Mouse (Mus musculus) forebrain, embryonic 16.5 days (tissue): ENCODE measurements at regions not wholly inside any gene's neighbourhood (a gene's known extent, or its start where the extent isn't known, plus 50 kb on each side); places are given as distances from the start of the nearest gene placed in this dataset.

Experiments used
- ATAC-seq: fragments of 200-750 bp; cut with Nextera tagmentation; 2 replicates; pipeline ENCODE4 v1.8.0; 2017; ENCODE audit warnings: mild to moderate bottlenecking, moderate library complexity
- H3K27ac ChIP-seq: fragments of 300-500 bp; sonication (generic); 2 replicates; pipeline ENCODE4 v1.5.1; 2014; ENCODE audit warnings: low read length, control low read depth
- H3K27me3 ChIP-seq: fragments of 300-500 bp; sonication (generic); replicated peaks from 2 replicates; pipeline ENCODE4 v1.6.1; 2014; ENCODE audit warnings: low read length; ENCODE audit not compliant: control insufficient read depth, insufficient read depth
- H3K36me3 ChIP-seq: fragments of 300-500 bp; sonication (generic); 2 replicates; pipeline ENCODE4 v1.6.1; 2014; ENCODE audit not compliant: control insufficient read depth, insufficient read depth
- H3K4me1 ChIP-seq: fragments of 300-500 bp; sonication (generic); replicated peaks from 2 replicates; pipeline ENCODE4 v1.6.1; 2014; ENCODE audit warnings: low read length; ENCODE audit not compliant: control insufficient read depth, insufficient read depth
- H3K4me2 ChIP-seq: fragments of 300-500 bp; sonication (generic); 2 replicates; pipeline ENCODE4 v1.6.1; 2014; ENCODE audit warnings: mild to moderate bottlenecking, low read length, control low read depth
- H3K4me3 ChIP-seq: fragments of 300-500 bp; sonication (generic); replicated peaks from 2 replicates; pipeline ENCODE4 v1.5.1; 2014; ENCODE audit warnings: mild to moderate bottlenecking, low read length, control low read depth
- H3K9ac ChIP-seq: fragments of 300-500 bp; sonication (generic); replicated peaks from 2 replicates; pipeline ENCODE4 v1.6.1; 2014; ENCODE audit warnings: low read depth, low read length, control low read depth
- H3K9me3 ChIP-seq: fragments of 300-500 bp; sonication (generic); 2 replicates; pipeline ENCODE4 v1.6.1; 2016; ENCODE audit warnings: low read length; ENCODE audit not compliant: control insufficient read depth
- WGBS: fragments of 180-500 bp; shearing (Covaris S2); extraction: QIAGEN DNeasy Blood & Tissue Kit; methylation state at CpG from one replicate; pipeline ENCODE4 v1.1.7; 2014; 5-methylcytosine and 5-hydroxymethylcytosine counted together

DNA sequence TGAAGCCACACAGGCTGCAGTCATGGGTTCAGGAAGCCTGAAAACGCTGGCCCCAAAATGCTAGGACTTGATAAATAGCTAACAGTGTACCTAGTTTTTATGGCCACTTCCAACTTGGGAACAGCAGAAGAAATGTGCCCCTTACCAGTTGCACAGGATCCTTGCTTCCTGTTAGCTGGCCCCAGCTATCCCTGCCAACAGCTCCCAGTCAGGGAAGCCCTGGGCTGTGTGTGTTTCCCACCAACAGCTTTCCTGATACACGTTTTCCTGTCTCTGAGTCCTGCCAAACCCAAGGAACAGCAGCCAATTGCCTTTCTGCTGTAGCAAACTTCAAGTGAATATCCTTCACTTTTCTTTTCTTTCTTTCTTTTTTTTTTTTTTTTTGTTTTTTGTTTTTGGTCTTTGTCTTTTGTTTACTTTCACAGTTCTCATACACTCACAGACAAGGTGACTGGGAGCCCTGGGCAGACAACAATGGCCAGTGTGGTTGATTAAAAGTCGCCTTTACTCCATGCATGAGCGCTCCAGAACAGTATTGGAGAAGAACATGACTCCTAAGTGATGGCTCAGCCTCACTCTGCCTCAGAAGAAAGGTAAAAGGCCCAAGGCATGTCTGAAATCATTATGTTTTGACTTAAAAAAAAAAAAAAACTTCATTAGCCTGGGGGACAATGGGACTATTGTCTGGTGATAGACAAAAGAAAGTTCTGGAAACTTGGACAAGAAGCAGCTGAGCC is 151.7 kb downstream of the Bcl2l11 start:
- Histone ChIP-seq H3K9ac (no peak overlapping the region; the same call in 1 of the 2 replicates), H3K27ac (peak overlapping the region; percentile 55), H3K36me3 (no peaks in the 10 kb centered on the region), H3K4me2 (peak overlapping the region; percentile 25; the same call in 1 of the 2 replicates), H3K4me1 (peaks cover 27% of the 10 kb centered on the region), H3K27me3 (no peaks in the 10 kb centered on the region), H3K9me3 (no peaks in the 10 kb centered on the region), H3K4me3 (no peak overlapping the region)
- 28% methylated on average over 4 of the region's 4 CpGs for WGBS
- ATAC-seq, result peak; percentile 48; the same call in 1 of the 2 replicates

DNA sequence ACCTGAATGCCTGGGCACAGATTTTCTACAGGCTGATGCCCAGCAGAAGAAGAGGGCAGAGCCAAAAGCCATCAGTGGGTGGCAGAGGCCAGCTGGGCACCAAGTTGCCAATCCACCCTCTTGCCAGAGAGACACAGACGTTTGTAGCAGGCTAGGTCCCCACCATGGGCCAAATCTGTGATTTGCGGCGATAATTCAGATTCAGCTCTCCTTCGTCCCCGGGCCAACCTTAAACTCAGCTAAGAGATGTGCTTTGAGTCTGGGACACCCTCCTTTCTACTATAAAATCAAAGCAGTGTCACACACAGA is 152.2 kb downstream of the Bcl2l11 start:
- 28% methylated on average over 5 of the region's 5 CpGs for WGBS
- H3K4me2 ChIP-seq, result peak overlapping the region; percentile 25; the same call in 1 of the 2 replicates
- H3K36me3 ChIP-seq, result no peaks in the 10 kb centered on the region
- peak; percentile 30 for ATAC-seq
- H3K4me3 ChIP-seq, result no peak overlapping the region
- H3K27me3 ChIP-seq, result no peaks in the 10 kb centered on the region
- H3K27ac ChIP-seq, result peak overlapping the region; percentile 55
- H3K9ac ChIP-seq, result no peak overlapping the region
- peaks cover 27% of the 10 kb centered on the region for H3K4me1 ChIP-seq
- no peaks in the 10 kb centered on the region for H3K9me3 ChIP-seq

DNA sequence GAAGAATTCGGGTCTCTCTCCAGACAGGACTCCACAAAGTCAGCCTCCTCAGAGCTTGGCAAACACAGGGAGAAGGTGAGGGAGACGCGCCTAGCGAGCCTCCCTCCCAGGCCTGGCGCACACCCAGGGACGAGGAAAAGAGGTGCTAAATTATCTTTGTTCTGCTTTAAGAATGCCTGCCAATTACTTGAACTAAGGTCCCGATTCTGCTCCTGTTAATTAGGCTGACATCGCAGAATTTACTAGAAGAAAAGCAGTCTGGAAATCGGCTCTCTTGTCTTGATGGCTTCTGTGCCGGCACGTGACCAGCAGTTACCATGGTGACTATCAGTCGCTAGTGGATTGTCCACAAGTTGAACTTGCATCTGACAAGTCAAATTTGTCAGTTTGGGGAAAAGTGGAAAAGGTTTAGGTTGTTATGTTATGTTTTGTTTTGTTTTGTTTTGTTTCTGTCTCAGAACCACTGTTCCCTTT is 152.8 kb downstream of the Bcl2l11 start:
- 2% methylated on average over 12 of the region's 12 CpGs for WGBS
- Histone ChIP-seq H3K27ac (no peak overlapping the region), H3K27me3 (no peaks in the 10 kb centered on the region), H3K9me3 (no peaks in the 10 kb centered on the region), H3K4me1 (peaks cover 27% of the 10 kb centered on the region), H3K4me3 (0 out of 2 replicates have a peak overlapping the region, but pooled peaks have one; percentile 3), H3K36me3 (no peaks in the 10 kb centered on the region), H3K9ac (0 out of 2 replicates have a peak overlapping the region, but pooled peaks have one; percentile 10), H3K4me2 (peak overlapping the region; percentile 40)
- peak; percentile 80 for ATAC-seq

DNA sequence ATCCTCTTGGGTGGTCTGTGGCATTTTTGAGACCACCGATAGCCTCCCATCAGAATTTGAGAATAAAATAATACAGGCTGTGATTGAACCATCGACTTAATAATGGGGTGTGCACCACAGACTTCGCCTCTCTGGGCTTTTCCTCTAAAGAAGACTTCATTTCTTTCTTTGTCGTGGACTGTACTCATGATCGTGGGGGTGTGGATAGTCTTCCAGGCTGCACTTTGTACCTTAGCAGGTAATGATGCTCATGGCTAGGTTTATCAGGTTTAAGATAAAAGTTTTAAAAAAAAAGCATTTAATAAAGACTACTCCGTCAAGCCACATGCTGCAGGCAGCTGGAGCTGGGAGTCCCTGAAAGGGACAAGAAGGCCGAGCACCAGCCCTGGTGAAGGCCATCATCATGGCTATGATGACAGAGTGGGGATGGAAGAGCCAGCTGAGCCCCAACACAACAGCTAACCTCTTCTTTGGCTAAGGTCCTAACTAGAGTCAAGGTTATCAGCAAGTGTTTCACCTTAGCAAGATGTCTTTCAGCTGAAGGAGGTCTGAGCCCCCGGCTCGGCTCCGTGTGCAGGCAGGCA is 153.4 kb downstream of the Bcl2l11 start:
- Histone ChIP-seq H3K27me3 (no peaks in the 10 kb centered on the region), H3K4me2 (no peak overlapping the region), H3K27ac (no peak overlapping the region), H3K4me3 (no peak overlapping the region), H3K9me3 (no peaks in the 10 kb centered on the region), H3K9ac (no peak overlapping the region), H3K4me1 (peaks cover 27% of the 10 kb centered on the region), H3K36me3 (no peaks in the 10 kb centered on the region)
- ATAC-seq, result peak; percentile 5; the same call in 1 of the 2 replicates
- 57% methylated on average over 10 of the region's 10 CpGs for WGBS

DNA sequence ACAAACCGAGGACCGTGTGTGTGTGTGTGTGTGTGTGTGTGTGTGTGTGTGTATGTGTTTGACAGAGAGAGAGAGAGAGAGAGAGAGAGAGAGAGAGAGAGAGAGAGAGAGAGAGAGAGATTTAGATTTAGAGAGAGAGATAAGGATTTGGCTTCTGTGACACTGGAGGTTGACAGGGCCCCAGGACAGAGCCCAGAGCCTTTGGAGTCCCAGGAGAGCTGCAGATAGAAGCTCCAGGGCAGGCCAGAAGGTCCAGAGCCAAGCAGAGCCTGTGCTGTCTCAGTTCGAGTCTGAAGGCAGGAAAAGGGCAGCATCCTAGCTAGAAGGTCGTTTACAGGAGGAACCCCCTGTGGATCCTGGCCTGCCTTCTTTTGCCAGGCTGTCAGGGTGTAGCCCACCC is 156.8 kb downstream of the Bcl2l11 start:
- Histone ChIP-seq H3K9me3 (no peaks in the 10 kb centered on the region), H3K27ac (no peak overlapping the region), H3K4me2 (no peak overlapping the region), H3K4me1 (peaks cover 36% of the 10 kb centered on the region), H3K36me3 (no peaks in the 10 kb centered on the region), H3K4me3 (no peak overlapping the region), H3K27me3 (no peaks in the 10 kb centered on the region), H3K9ac (no peak overlapping the region)
- 29% methylated on average over 4 of the region's 4 CpGs for WGBS
- no peak for ATAC-seq

DNA sequence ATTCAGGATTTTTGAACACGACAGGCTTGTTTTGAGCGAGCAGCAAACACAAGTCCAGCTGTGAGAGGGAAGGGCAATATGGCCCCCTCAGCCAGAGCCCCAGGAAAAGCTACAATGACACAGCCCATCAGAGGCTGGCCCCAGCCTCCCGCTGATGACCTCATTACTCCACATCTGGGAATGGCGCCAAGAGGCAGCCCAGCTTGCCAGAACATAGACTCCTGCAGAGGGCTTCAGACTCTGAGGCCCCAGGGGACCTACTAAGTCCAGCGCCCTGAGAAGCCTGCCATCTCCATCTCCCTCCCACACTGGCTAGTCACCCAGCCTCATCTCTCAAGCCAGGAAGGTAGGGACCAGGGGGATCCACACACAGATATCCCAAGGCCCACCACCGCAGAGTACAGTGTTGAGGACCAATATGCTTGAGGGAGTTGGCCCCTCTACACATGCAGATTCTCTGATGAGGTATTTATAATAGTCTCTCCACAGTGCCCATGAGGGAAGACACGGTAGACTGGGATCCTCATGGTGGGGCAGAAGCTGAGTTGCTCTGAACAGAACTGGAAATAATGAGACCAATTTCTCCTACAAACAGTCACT is 159.1 kb downstream of the Bcl2l11 start:
- Histone ChIP-seq H3K27me3 (no peaks in the 10 kb centered on the region), H3K4me3 (no peak overlapping the region), H3K4me2 (no peak overlapping the region), H3K9ac (no peak overlapping the region), H3K9me3 (no peaks in the 10 kb centered on the region), H3K27ac (peak overlapping the region; percentile 29; the same call in 1 of the 2 replicates), H3K36me3 (no peaks in the 10 kb centered on the region), H3K4me1 (peaks cover 26% of the 10 kb centered on the region)
- ATAC-seq, result peak; percentile 57
- 33% methylated on average over 7 of the region's 7 CpGs for WGBS

DNA sequence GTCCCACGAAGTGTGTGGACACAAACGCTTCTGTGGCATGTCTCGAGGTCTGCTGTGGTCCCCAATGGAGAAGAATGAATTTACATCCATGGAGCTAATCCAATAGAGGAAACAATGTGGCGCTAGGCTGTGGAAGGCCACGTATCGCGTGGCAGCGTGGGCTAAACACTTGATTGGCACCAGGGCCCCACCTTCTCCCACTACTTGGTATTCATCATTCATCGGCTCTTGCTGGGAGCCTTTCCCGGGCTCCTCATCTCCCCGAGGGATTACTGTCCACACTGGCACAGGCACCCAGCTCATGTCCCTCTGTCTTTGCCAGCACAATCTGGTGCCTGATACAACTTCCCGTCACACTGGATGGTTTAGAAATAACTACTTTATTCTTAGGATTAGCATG is 159.6 kb downstream of the Bcl2l11 start:
- Histone ChIP-seq H3K36me3 (no peaks in the 10 kb centered on the region), H3K9me3 (no peaks in the 10 kb centered on the region), H3K9ac (no peak overlapping the region), H3K4me2 (no peak overlapping the region), H3K27ac (peak overlapping the region; percentile 29; the same call in 1 of the 2 replicates), H3K27me3 (no peaks in the 10 kb centered on the region), H3K4me3 (no peak overlapping the region), H3K4me1 (peaks cover 26% of the 10 kb centered on the region)
- peak; percentile 61 for ATAC-seq
- 45% methylated on average over 12 of the region's 12 CpGs for WGBS

DNA sequence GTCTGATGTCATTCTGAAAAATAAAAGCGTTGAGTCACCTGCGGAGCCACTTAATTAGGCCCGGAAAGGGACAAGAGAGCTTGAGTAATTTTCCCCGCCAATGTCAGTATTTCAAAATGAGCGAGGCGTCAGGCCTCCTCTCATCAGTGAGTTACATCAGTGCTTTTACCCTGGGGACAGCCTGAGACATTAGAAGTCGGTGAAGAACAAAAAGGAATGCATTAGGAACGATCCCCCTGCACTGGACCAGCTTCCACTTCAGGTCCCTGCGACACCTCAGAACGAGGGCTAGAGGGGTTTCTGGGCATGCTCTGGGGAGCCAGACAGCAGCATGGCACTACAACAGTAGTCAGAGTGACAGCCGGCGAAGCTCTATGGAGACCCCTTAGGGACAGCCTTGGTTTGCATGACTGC is 162.3 kb downstream of the Bcl2l11 start:
- H3K4me1 ChIP-seq, result peaks cover 26% of the 10 kb centered on the region
- no peak overlapping the region for H3K4me3 ChIP-seq
- no peak overlapping the region for H3K9ac ChIP-seq
- H3K27ac ChIP-seq, result peak overlapping the region; percentile 42; the same call in 1 of the 2 replicates
- 5% methylated on average over 12 of the region's 12 CpGs for WGBS
- H3K4me2 ChIP-seq, result 0 out of 2 replicates have a peak overlapping the region, but pooled peaks have one; percentile 8
- ATAC-seq, result peak; percentile 75
- H3K36me3 ChIP-seq, result no peaks in the 10 kb centered on the region
- no peaks in the 10 kb centered on the region for H3K27me3 ChIP-seq
- H3K9me3 ChIP-seq, result peaks cover 7% of the 10 kb centered on the region

DNA sequence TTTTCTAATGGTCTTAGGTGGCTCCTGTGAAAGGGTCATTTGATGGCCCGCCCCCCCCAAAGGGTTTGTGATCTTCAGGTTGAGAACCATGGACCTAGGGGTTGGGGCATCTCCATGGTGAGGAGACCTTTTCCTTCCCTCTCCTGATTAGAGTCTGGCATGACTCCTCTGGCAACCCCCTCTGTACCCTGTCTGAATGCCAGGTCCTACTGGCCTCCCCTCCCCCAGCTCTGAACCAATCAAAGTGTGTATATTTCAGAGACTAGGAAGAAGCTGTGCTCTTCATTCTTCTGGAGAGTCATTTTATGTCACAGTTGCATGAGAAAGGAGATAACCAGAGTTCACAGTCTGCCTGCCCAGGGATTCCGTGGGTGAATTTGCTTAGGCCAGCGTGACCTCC is 164.8 kb downstream of the Bcl2l11 start:
- ATAC-seq, result no peak
- Histone ChIP-seq H3K4me2 (no peak overlapping the region), H3K36me3 (no peaks in the 10 kb centered on the region), H3K4me1 (peaks cover 15% of the 10 kb centered on the region), H3K27ac (no peak overlapping the region), H3K27me3 (no peaks in the 10 kb centered on the region), H3K9ac (no peak overlapping the region), H3K4me3 (no peak overlapping the region), H3K9me3 (peaks cover 7% of the 10 kb centered on the region)
- 93% methylated on average over 3 of the region's 3 CpGs for WGBS
